Mouse (Mus musculus) bone marrow, adult 2 months (tissue): ENCODE results near the gene Gstt1.
"Not testable (repeated sequence)": the region's sequence is repeated elsewhere in the genome, so short reads cannot be mapped to it uniquely, and the experiment has no call there.

ENCODE experiments used
- CTCF ChIP-seq: fragments of 200-500 bp; IDR thresholded peaks from 2 replicates; pipeline ENCODE4 v1.5.1; 2011; ENCODE audit warnings: low read length, control low read depth; ENCODE audit not compliant: control insufficient read depth, insufficient read depth
- POLR2A ChIP-seq: fragments of 200-500 bp; IDR thresholded peaks from 2 replicates; pipeline ENCODE4 v1.6.1; 2011; ENCODE audit warnings: low read depth, mild to moderate bottlenecking, control low read depth, low read length, borderline replicate concordance; ENCODE audit not compliant: control insufficient read depth

- TF ChIP-seq POLR2A, CTCF: not testable (repeated sequence)
These were observed 45.5 kb upstream of the Gstt1 start for GRCm38 (mm10) chr10:75843898-75844297.
